Mouse (Mus musculus) midbrain, embryonic 16.5 days (tissue): ENCODE measurements at regions not wholly inside any gene's neighbourhood (a gene's known extent, or its start where the extent isn't known, plus 50 kb on each side); places are given as distances from the start of the nearest gene placed in this dataset.
A peak's percentile ranks its signal among the peaks of the same experiment; 100 is the strongest.

Experiments used
- ATAC-seq: fragments of 200-750 bp; cut with Nextera tagmentation; 2 replicates; pipeline ENCODE4 v1.8.0; 2017; ENCODE audit warnings: moderate TSS enrichment
- H3K27ac ChIP-seq: fragments of 300-500 bp; sonication (generic); 2 replicates; pipeline ENCODE4 v1.5.1; 2014; ENCODE audit warnings: mild to moderate bottlenecking, low read length, mixed read lengths
- H3K27me3 ChIP-seq: fragments of 300-500 bp; sonication (generic); 2 replicates; pipeline ENCODE4 v1.6.1; 2014; ENCODE audit warnings: low read depth, low read length, mixed read lengths; ENCODE audit not compliant: control insufficient read depth, insufficient read depth
- H3K36me3 ChIP-seq: fragments of 300-500 bp; sonication (generic); 2 replicates; pipeline ENCODE4 v1.6.1; 2014; ENCODE audit warnings: mild to moderate bottlenecking, low read length, moderate library complexity, mixed read lengths; ENCODE audit not compliant: control insufficient read depth, insufficient read depth
- H3K4me1 ChIP-seq: fragments of 300-500 bp; sonication (generic); 2 replicates; pipeline ENCODE4 v1.6.1; 2014; ENCODE audit warnings: mild to moderate bottlenecking, low read length, mixed read lengths; ENCODE audit not compliant: control insufficient read depth, insufficient read depth
- H3K4me2 ChIP-seq: fragments of 300-500 bp; sonication (generic); 2 replicates; pipeline ENCODE4 v1.6.1; 2014; ENCODE audit warnings: mild to moderate bottlenecking, low read length, mixed read lengths
- H3K4me3 ChIP-seq: fragments of 300-500 bp; sonication (generic); 2 replicates; pipeline ENCODE4 v1.5.1; 2014; ENCODE audit warnings: low read depth, mild to moderate bottlenecking, low read length, moderate library complexity, mixed read lengths
- H3K9ac ChIP-seq: fragments of 300-500 bp; sonication (generic); 2 replicates; pipeline ENCODE4 v1.6.1; 2014; ENCODE audit warnings: low read depth, low read length, mixed read lengths
- H3K9me3 ChIP-seq: fragments of 300-500 bp; sonication (generic); replicated peaks from 2 replicates; pipeline ENCODE4 v1.6.1; 2014; ENCODE audit warnings: mild to moderate bottlenecking, low read length, mixed read lengths; ENCODE audit not compliant: control insufficient read depth, poor library complexity, severe bottlenecking
- WGBS: fragments of 180-500 bp; shearing (Covaris S2); extraction: QIAGEN DNeasy Blood & Tissue Kit; methylation state at CpG from one replicate; pipeline ENCODE4 v1.1.7; 2014; 5-methylcytosine and 5-hydroxymethylcytosine counted together

GRCm38 (mm10) chr1:41652210-41652609, 846.8 kb downstream of the Tmem182 start:
- 11% methylated on average over 3 of the region's 3 CpGs for WGBS
- no peak for ATAC-seq
- H3K36me3 ChIP-seq: no peaks in the 10 kb centered on the region
- H3K27me3 ChIP-seq: no peaks in the 10 kb centered on the region
- no peak overlapping the region for H3K9ac ChIP-seq
- peak overlapping the region; percentile 33 for H3K4me2 ChIP-seq
- no peaks in the 10 kb centered on the region for H3K9me3 ChIP-seq
- peak overlapping the region; percentile 7; the same call in 1 of the 2 replicates for H3K27ac ChIP-seq
- H3K4me3 ChIP-seq: no peak overlapping the region
- H3K4me1 ChIP-seq: peaks cover 13% of the 10 kb centered on the region

GRCm38 (mm10) chr1:41652646-41653427, 847.4 kb downstream of the Tmem182 start:
- 41% methylated on average over 8 of the region's 8 CpGs for WGBS
- H3K27ac ChIP-seq: peak overlapping the region; percentile 33; the same call in 1 of the 2 replicates
- peak; percentile 76 for ATAC-seq

GRCm38 (mm10) chr1:41674086-41674485, 868.7 kb downstream of the Tmem182 start:
- WGBS: 84% methylated on average over 6 of the region's 6 CpGs
- Histone ChIP-seq H3K27ac (no peak overlapping the region), H3K36me3 (no peaks in the 10 kb centered on the region), H3K27me3 (no peaks in the 10 kb centered on the region), H3K4me1 (no peaks in the 10 kb centered on the region), H3K9me3 (no peaks in the 10 kb centered on the region), H3K4me2 (no peak overlapping the region), H3K4me3 (no peak overlapping the region), H3K9ac (no peak overlapping the region)
- no peak for ATAC-seq

More at GRCm38 (mm10) chr1:41652646-41653427, 847.4 kb downstream of the Tmem182 start:
- peaks cover 13% of the 10 kb centered on the region for H3K4me1 ChIP-seq
- H3K9me3 ChIP-seq: no peaks in the 10 kb centered on the region
- H3K4me3 ChIP-seq: no peak overlapping the region
- H3K27me3 ChIP-seq: no peaks in the 10 kb centered on the region
- H3K4me2 ChIP-seq: peak overlapping the region; percentile 33
- no peaks in the 10 kb centered on the region for H3K36me3 ChIP-seq
- no peak overlapping the region for H3K9ac ChIP-seq

GRCm38 (mm10) chr1:41675345-41675744, 869.9 kb downstream of the Tmem182 start:
- Histone ChIP-seq H3K36me3 (no peaks in the 10 kb centered on the region), H3K4me2 (no peak overlapping the region), H3K27ac (no peak overlapping the region), H3K4me3 (no peak overlapping the region), H3K9me3 (no peaks in the 10 kb centered on the region), H3K27me3 (no peaks in the 10 kb centered on the region), H3K4me1 (no peaks in the 10 kb centered on the region), H3K9ac (no peak overlapping the region)
- 61% methylated on average over 6 of the region's 6 CpGs for WGBS
- ATAC-seq: no peak

GRCm38 (mm10) chr1:41705692-41706091, 900.3 kb downstream of the Tmem182 start:
- H3K27ac ChIP-seq: no peak overlapping the region
- no peak overlapping the region for H3K4me3 ChIP-seq
- H3K36me3 ChIP-seq: no peaks in the 10 kb centered on the region
- 70% methylated on average over 3 of the region's 3 CpGs for WGBS
- H3K4me1 ChIP-seq: no peaks in the 10 kb centered on the region
- H3K27me3 ChIP-seq: no peaks in the 10 kb centered on the region
- no peak overlapping the region for H3K9ac ChIP-seq
- H3K9me3 ChIP-seq: no peaks in the 10 kb centered on the region
- no peak overlapping the region for H3K4me2 ChIP-seq
- no peak for ATAC-seq

GRCm38 (mm10) chr1:41742644-41743331, 937.4 kb downstream of the Tmem182 start:
- Histone ChIP-seq H3K4me2 (no peak overlapping the region), H3K9ac (no peak overlapping the region), H3K9me3 (no peaks in the 10 kb centered on the region), H3K4me1 (no peaks in the 10 kb centered on the region), H3K27me3 (no peaks in the 10 kb centered on the region), H3K27ac (no peak overlapping the region), H3K4me3 (no peak overlapping the region), H3K36me3 (no peaks in the 10 kb centered on the region)
- 37% methylated on average over 5 of the region's 5 CpGs for WGBS
- no peak for ATAC-seq

GRCm38 (mm10) chr1:41743332-41743710, 937.9 kb downstream of the Tmem182 start:
- H3K4me1 ChIP-seq: no peaks in the 10 kb centered on the region
- no peak overlapping the region for H3K27ac ChIP-seq
- no peak overlapping the region for H3K4me3 ChIP-seq
- H3K36me3 ChIP-seq: no peaks in the 10 kb centered on the region
- no peak overlapping the region for H3K4me2 ChIP-seq
- no peak overlapping the region for H3K9ac ChIP-seq
- H3K9me3 ChIP-seq: no peaks in the 10 kb centered on the region
- H3K27me3 ChIP-seq: no peaks in the 10 kb centered on the region
- WGBS: 38% methylated on average over 6 of the region's 6 CpGs
- no peak for ATAC-seq

GRCm38 (mm10) chr1:41744531-41744930, 939.1 kb downstream of the Tmem182 start:
- H3K9ac ChIP-seq: no peak overlapping the region
- ATAC-seq: no peak
- no peaks in the 10 kb centered on the region for H3K4me1 ChIP-seq
- no peak overlapping the region for H3K4me2 ChIP-seq
- H3K9me3 ChIP-seq: no peaks in the 10 kb centered on the region
- H3K36me3 ChIP-seq: no peaks in the 10 kb centered on the region
- H3K4me3 ChIP-seq: no peak overlapping the region
- 56% methylated on average over 3 of the region's 3 CpGs for whole genome bisulfite sequencing
- H3K27me3 ChIP-seq: no peaks in the 10 kb centered on the region
- H3K27ac ChIP-seq: no peak overlapping the region

- H3K4me2 ChIP-seq: no peak overlapping the region
- no peak overlapping the region for H3K4me3 ChIP-seq
- H3K4me1 ChIP-seq: no peaks in the 10 kb centered on the region
- H3K9ac ChIP-seq: no peak overlapping the region
- H3K27me3 ChIP-seq: no peaks in the 10 kb centered on the region
- H3K9me3 ChIP-seq: no peaks in the 10 kb centered on the region
- WGBS: 80% methylated on average over 6 of the region's 6 CpGs
- no peak overlapping the region for H3K27ac ChIP-seq
- ATAC-seq: no peak
- H3K36me3 ChIP-seq: no peaks in the 10 kb centered on the region
Measured at GRCm38 (mm10) chr1:41759366-41759765, 936.2 kb upstream of the Pou3f3 start.
